Mouse (Mus musculus) liver, postnatal 0 days (tissue): Measurements from ENCODE around the gene Zfyve19.

Source experiments
- CTCF ChIP-seq: sonication (generic); IDR thresholded peaks from 2 replicates; pipeline ENCODE4 v1.5.1; 2016; ENCODE audit warnings: antibody characterized with exemption, low read depth
- EP300 ChIP-seq: IDR thresholded peaks from 2 replicates; pipeline ENCODE4 v1.6.1; 2016; ENCODE audit warnings: antibody characterized with exemption, low read depth, mild to moderate bottlenecking

DNA sequence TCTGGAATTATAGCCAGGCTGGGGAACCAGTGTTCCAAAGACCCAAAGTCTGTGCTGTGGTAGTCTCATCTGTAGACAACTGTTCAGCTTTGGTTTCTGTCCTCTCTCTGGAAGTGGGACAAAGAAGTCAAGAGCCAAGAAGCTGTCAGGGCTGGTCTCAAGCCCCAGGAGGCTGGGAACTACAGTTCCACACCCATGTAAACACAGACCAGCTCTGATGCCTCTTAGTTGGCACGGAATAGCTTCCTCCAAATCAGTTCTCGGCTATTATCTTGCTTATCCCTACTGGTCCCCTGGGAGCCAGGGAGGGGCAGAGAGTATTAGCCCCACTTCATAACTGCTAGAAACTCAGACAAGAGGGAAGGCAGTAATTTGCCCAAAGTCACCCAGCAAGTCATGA is 52.9 kb downstream of the Zfyve19 start:
- TF ChIP-seq CTCF (no peak), EP300 (no peak)
